Mouse (Mus musculus): ENCODE measurements around the gene Rbm33. TPM values are rescaled to one million over a fixed set of nuclear protein-coding genes. Genes with fewer than 3 reads are reported as not detected.

Gene Rbm33
- 65.8 TPM for polyA plus RNA-seq (2014; fragmentation: Illumina TruSeq; extraction: RNeasy Lipid Tissue Mini Kit (QIAGEN cat#74804))

GRCm38 (mm10) chr5:28316722-28317245 lies at the start of gene Rbm33:
Gene Rbm33 (plus strand): TSS chr5:28317121.

GRCm38 (mm10) chr5:28466760-28467306 lies 149.9 kb downstream of the Rbm33 start, which contains the start of gene Shh:
Gene Shh (minus strand): TSS chr5:28467256.

Other genes starting within 250 kb of the Rbm33 start
- gene Insig1, start 245.8 kb upstream of the Rbm33 start, polyA plus RNA-seq (2014; fragmentation: Illumina TruSeq; extraction: RNeasy Lipid Tissue Mini Kit (QIAGEN cat#74804)) = 107 TPM
- gene En2, start 151.4 kb upstream of the Rbm33 start, polyA plus RNA-seq (2014; fragmentation: Illumina TruSeq; extraction: RNeasy Lipid Tissue Mini Kit (QIAGEN cat#74804)) = not detected
- gene Cnpy1, start 71.3 kb upstream of the Rbm33 start, polyA plus RNA-seq (2014; fragmentation: Illumina TruSeq; extraction: RNeasy Lipid Tissue Mini Kit (QIAGEN cat#74804)) = 0.71 TPM
- gene Shh, start 150.1 kb downstream of the Rbm33 start, polyA plus RNA-seq (2014; fragmentation: Illumina TruSeq; extraction: RNeasy Lipid Tissue Mini Kit (QIAGEN cat#74804)) = 0.14 TPM